Mouse (Mus musculus): ENCODE results near the gene Fbxo39. TPM values are rescaled to one million over a fixed set of nuclear protein-coding genes. Genes with fewer than 3 reads are reported as not detected.

Fbxo39 gene
- total and polyA plus RNA-seq, 2 experiments = not detected

DNA sequence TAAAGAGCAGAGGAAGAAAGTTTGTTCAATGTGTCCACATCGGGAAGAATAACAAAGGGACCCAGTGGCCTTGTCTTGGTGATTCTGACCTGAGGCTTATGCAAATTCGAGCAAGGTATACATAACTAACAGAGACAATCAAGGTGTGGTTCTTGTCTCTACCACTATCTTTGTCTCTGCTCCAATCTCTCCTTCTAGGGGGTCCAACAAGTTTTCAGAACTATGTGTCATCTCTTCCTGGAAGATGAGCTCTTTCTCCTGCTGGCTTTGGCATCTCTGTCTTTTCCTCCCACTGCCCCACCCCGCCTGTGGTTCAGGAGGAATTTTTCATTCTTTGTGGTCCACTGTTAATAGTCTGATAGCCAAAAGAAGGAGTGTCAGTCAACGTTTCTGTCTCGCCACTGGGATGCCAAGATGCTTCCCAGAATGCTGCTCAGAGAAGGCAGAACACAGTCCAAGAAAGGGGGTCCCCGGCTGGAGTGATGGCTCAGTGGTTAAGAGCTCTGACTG is 28.2 kb upstream of the Fbxo39 start:
- H3K79me2 ChIP-seq (ENCODE audit: control insufficient read depth, insufficient read depth, low read length) = no peaks in the 10 kb centered on the region
- no peaks in the 10 kb centered on the region for H3K27me3 ChIP-seq (ENCODE audit: control insufficient read depth, insufficient read depth, low read length)
- H3K4me1 ChIP-seq (ENCODE audit: control insufficient read depth, insufficient read depth, low read length) = peaks cover 2% of the 10 kb centered on the region; the same call in 1 of the 2 replicates
- no peak overlapping the region for H3K4me3 ChIP-seq (ENCODE audit: insufficient read depth, low read depth, low read length)
- DNase-seq (ENCODE audit: extremely low read depth, low read depth, low spot score) = no peak
- H3K36me3 ChIP-seq (ENCODE audit: control insufficient read depth, insufficient read depth, low read length) = no peaks in the 10 kb centered on the region
- H3K9ac ChIP-seq (ENCODE audit: low read depth, low read length) = no peak overlapping the region
- TF ChIP-seq POLR2A (IDR thresholded peaks at IDR 0.05; ENCODE audit: extremely low read depth, insufficient read depth, low read length) (no peak), CTCF (IDR thresholded peaks at IDR 0.05; ENCODE audit: low read depth, low read length) (no peak)
- no peak overlapping the region for H3K27ac ChIP-seq (replicated peaks; ENCODE audit: insufficient read depth, low read depth, low read length)
- WGBS = 79% methylated on average over 6 of the region's 6 CpGs

DNA sequence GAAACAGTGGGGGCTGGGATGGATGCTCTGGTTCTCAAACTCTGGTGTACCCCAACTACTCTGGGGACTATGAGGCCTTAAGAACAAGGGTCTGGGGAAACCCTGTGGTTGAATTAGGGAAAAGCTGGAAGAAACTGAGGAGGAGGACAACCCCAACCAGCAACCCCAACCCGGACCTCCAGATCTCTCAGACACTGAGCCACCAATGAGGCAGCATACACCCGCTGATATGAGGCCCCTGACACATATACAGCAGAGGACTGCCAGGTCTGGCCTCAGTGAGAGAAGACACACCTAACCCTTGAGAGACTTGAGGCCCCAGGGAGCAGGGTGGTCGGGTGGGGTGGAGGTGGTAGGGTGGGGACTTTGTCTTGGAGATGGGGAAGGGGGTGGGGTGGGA is 27.6 kb upstream of the Fbxo39 start:
- no peak overlapping the region for H3K4me3 ChIP-seq (ENCODE audit: insufficient read depth, low read depth, low read length)
- 82% methylated on average over 3 of the region's 3 CpGs for WGBS
- no peak for DNase-seq (ENCODE audit: extremely low read depth, low read depth, low spot score)
- no peaks in the 10 kb centered on the region for H3K79me2 ChIP-seq (ENCODE audit: control insufficient read depth, insufficient read depth, low read length)
- TF ChIP-seq POLR2A (IDR thresholded peaks at IDR 0.05; ENCODE audit: extremely low read depth, insufficient read depth, low read length) = no peak
- no peak for TF ChIP-seq CTCF (IDR thresholded peaks at IDR 0.05; ENCODE audit: low read depth, low read length)
- no peak overlapping the region for H3K27ac ChIP-seq (replicated peaks; ENCODE audit: insufficient read depth, low read depth, low read length)
- no peaks in the 10 kb centered on the region for H3K36me3 ChIP-seq (ENCODE audit: control insufficient read depth, insufficient read depth, low read length)
- no peaks in the 10 kb centered on the region for H3K27me3 ChIP-seq (ENCODE audit: control insufficient read depth, insufficient read depth, low read length)
- H3K4me1 ChIP-seq (ENCODE audit: control insufficient read depth, insufficient read depth, low read length) = peaks cover 2% of the 10 kb centered on the region; the same call in 1 of the 2 replicates
- no peak overlapping the region for H3K9ac ChIP-seq (ENCODE audit: low read depth, low read length)

DNA sequence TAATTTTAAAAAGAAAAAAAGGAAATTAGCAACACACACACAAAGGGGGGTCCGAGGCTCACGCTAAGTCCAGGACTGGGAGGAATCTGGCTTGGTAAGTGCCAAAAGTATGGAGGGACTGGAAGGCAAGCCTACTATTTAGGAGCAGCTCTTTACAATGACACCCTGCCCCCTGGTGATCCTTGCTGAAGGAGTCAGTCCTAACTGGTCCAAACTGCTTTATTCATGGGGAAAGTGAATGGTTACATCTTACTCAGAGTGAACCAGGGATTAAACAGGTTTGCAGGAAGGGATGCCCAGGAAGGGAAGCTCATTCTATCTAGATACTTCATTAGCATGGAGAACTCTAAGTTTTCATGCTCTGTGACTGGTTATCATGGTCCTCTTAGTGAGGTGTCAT is 27.1 kb upstream of the Fbxo39 start:
- no peak for TF ChIP-seq POLR2A (IDR thresholded peaks at IDR 0.05; ENCODE audit: extremely low read depth, insufficient read depth, low read length)
- TF ChIP-seq CTCF (IDR thresholded peaks at IDR 0.05; ENCODE audit: low read depth, low read length) = no peak
- DNase-seq (ENCODE audit: extremely low read depth, low read depth, low spot score) = no peak
- Histone ChIP-seq H3K9ac (ENCODE audit: low read depth, low read length) (no peak overlapping the region), H3K79me2 (ENCODE audit: control insufficient read depth, insufficient read depth, low read length) (no peaks in the 10 kb centered on the region), H3K27me3 (ENCODE audit: control insufficient read depth, insufficient read depth, low read length) (no peaks in the 10 kb centered on the region), H3K4me1 (ENCODE audit: control insufficient read depth, insufficient read depth, low read length) (no peaks in the 10 kb centered on the region), H3K4me3 (ENCODE audit: insufficient read depth, low read depth, low read length) (no peak overlapping the region), H3K27ac (replicated peaks; ENCODE audit: insufficient read depth, low read depth, low read length) (no peak overlapping the region), H3K36me3 (ENCODE audit: control insufficient read depth, insufficient read depth, low read length) (no peaks in the 10 kb centered on the region)
- WGBS = 98% methylated on average over 2 of the region's 2 CpGs

DNA sequence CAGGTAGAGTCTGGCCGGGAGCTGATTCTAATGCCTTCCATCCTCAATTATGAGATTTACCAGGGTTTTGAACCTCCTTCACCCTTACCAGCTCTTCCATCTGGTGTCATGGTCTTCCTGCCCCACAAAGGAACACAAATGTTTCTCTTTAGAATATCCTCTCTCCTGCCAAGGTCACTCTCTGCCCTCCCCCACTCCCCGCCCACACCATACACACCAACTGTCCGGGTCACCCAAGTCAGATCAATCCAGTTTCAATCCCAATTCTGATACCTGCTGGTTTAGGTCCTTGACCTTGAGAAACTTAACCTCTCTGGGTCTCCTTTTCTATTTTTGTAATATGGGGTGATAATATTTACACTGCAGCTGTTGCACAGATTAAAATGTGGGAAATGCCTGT is 26.7 kb upstream of the Fbxo39 start:
- DNase-seq (ENCODE audit: extremely low read depth, low read depth, low spot score) = no peak
- H3K79me2 ChIP-seq (ENCODE audit: control insufficient read depth, insufficient read depth, low read length) = no peaks in the 10 kb centered on the region
- TF ChIP-seq CTCF (IDR thresholded peaks at IDR 0.05; ENCODE audit: low read depth, low read length) (no peak), POLR2A (IDR thresholded peaks at IDR 0.05; ENCODE audit: extremely low read depth, insufficient read depth, low read length) (no peak)
- 62% methylated on average over 3 of the region's 3 CpGs for WGBS
- no peak overlapping the region for H3K4me3 ChIP-seq (ENCODE audit: insufficient read depth, low read depth, low read length)
- no peak overlapping the region for H3K9ac ChIP-seq (ENCODE audit: low read depth, low read length)
- H3K36me3 ChIP-seq (ENCODE audit: control insufficient read depth, insufficient read depth, low read length) = no peaks in the 10 kb centered on the region
- H3K27me3 ChIP-seq (ENCODE audit: control insufficient read depth, insufficient read depth, low read length) = no peaks in the 10 kb centered on the region
- no peak overlapping the region for H3K27ac ChIP-seq (replicated peaks; ENCODE audit: insufficient read depth, low read depth, low read length)
- H3K4me1 ChIP-seq (ENCODE audit: control insufficient read depth, insufficient read depth, low read length) = no peaks in the 10 kb centered on the region

DNA sequence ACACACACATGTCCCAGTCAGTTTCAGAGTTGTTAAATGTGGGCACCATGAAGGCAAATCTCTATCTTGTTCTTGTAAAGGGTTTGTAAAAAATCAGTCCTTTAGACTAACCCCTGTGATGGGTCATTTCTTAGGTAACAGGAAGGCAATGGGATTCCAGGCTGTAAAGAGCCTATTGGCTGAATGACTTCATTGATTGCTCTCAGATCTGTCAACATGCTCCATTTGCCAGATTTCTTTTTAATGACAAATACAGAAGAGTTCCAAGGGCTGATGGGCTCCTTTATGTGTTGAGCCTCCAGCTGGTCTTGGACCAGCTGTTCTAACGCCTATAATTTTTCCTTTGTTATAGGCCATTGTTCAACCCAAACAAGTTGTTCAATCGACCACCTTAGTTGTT is 21.1 kb upstream of the Fbxo39 start:
- Histone ChIP-seq H3K79me2 (ENCODE audit: control insufficient read depth, insufficient read depth, low read length) (no peaks in the 10 kb centered on the region), H3K4me3 (ENCODE audit: insufficient read depth, low read depth, low read length) (no peak overlapping the region), H3K27me3 (ENCODE audit: control insufficient read depth, insufficient read depth, low read length) (no peaks in the 10 kb centered on the region), H3K9ac (ENCODE audit: low read depth, low read length) (no peak overlapping the region), H3K4me1 (ENCODE audit: control insufficient read depth, insufficient read depth, low read length) (no peaks in the 10 kb centered on the region), H3K27ac (replicated peaks; ENCODE audit: insufficient read depth, low read depth, low read length) (no peak overlapping the region), H3K36me3 (ENCODE audit: control insufficient read depth, insufficient read depth, low read length) (no peaks in the 10 kb centered on the region)
- no peak for TF ChIP-seq POLR2A (IDR thresholded peaks at IDR 0.05; ENCODE audit: extremely low read depth, insufficient read depth, low read length)
- TF ChIP-seq CTCF (IDR thresholded peaks at IDR 0.05; ENCODE audit: low read depth, low read length) = no peak
- DNase-seq (ENCODE audit: extremely low read depth, low read depth, low spot score) = peak; percentile 53
- 60% methylated on average over 2 of the region's 2 CpGs for WGBS

DNA sequence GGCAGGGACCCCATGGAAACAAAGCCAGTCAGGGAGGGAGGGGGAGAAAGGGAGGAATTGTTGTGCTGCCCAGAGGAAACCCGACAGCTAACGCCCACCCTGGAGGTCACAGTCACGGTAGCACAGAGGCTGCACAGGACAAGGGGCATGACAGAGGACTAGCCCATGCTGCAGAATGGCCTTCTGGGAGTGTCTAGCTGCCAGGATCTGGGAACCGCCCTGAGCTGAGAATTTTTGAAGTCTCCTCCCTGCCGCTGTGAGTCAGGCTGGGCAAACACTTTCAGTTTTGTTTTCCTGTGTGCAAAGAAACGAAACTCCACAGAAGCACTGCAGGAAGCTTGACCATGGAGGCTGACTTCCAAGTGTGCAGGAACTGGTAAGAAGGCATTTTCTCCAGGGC is 12.9 kb upstream of the Fbxo39 start, which contains the start of gene Xaf1:
Gene Xaf1, plus strand, starts transcription at position 296 of the 400 bp plus-strand sequence.
- no peaks in the 10 kb centered on the region for H3K27me3 ChIP-seq (ENCODE audit: control insufficient read depth, insufficient read depth, low read length)
- TF ChIP-seq CTCF (IDR thresholded peaks at IDR 0.05; ENCODE audit: low read depth, low read length) (no peak), POLR2A (IDR thresholded peaks at IDR 0.05; ENCODE audit: extremely low read depth, insufficient read depth, low read length) (no peak)
- H3K36me3 ChIP-seq (ENCODE audit: control insufficient read depth, insufficient read depth, low read length) = peaks cover 6% of the 10 kb centered on the region; the same call in 1 of the 2 replicates
- H3K4me3 ChIP-seq (ENCODE audit: insufficient read depth, low read depth, low read length) = peak within 1 kb of the TSS; percentile 19
- H3K4me1 ChIP-seq (ENCODE audit: control insufficient read depth, insufficient read depth, low read length) = peaks cover 2% of the 10 kb centered on the region; the same call in 1 of the 2 replicates
- H3K27ac ChIP-seq (replicated peaks; ENCODE audit: insufficient read depth, low read depth, low read length) = peak within 1 kb of the TSS; percentile 20
- H3K79me2 ChIP-seq (ENCODE audit: control insufficient read depth, insufficient read depth, low read length) = no peaks in the 10 kb centered on the region
- 2% methylated on average over 6 of the region's 6 CpGs for WGBS
- DNase-seq (ENCODE audit: extremely low read depth, low read depth, low spot score) = peak; percentile 67
- peak within 1 kb of the TSS; percentile 46 for H3K9ac ChIP-seq (ENCODE audit: low read depth, low read length)

Data from liver, adult 2 months (tissue).